Mouse (Mus musculus): Measurements from ENCODE around the gene Eogt.

DNA sequence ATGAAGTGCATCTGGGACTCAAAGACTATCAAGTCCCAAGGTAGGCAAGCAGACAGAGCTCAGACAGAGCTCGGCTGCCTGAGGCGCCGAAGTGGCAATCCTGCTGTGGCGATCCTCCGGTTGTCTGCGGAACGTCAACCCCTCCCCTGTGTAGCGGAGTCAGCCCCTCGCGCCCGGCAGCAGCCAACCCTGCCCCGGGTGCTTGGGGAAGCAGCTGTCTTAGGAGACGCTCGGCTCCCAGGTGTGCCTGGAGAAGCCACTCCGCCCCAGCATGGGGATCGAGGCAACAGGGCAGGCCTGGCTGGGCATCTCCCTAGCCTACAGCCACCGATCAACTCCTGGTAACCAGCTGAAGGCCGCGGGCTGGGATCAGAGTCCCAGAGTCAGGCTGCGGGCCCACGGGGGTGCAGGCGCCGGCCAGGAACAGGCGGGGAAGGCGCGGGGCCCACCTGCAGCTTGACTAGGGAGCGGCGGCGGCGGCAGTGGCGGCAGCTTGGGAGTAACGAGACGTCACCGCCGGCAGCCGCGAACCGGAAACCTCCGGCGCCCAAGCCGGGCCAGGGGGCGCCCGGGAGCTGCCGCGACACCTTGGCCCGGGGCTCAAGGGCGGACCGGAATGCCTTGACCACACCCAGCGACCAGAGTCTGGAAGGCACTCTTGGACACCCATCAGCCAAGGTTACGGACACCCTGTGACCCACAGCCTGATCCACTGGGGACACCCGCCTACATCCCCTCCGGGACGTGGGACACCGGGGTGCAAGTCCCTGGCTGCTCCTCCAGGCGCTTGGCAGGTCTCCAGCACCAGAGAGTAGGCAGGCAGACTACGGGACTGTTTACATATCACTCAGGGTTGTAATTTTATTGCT lies at the start of gene Eogt:
- TF ChIP-seq GATA1 (IDR thresholded peaks at IDR 0.05; ENCODE audit: low read length) (no peak), TAL1 (IDR thresholded peaks at IDR 0.05; ENCODE audit: low read length) (no peak)
